Mouse (Mus musculus): ENCODE results near the gene Rasgef1c. TPM values are rescaled to one million over a fixed set of nuclear protein-coding genes. Genes with fewer than 3 reads are reported as not detected.

Gene Rasgef1c
- 1 to 10 TPM; 1.5 to 1.9 TPM for total RNA-seq (2021)
- long read RNA-seq, experiment 1, partial matches to known transcripts = 0 of 3 reads
- long read RNA-seq, experiment 1, other reads (novel, unspliced or antisense) = 0 of 3 reads
- long read RNA-seq, experiment 2, partial matches to known transcripts = 2 of 5 reads
- long read RNA-seq, experiment 2, other reads (novel, unspliced or antisense) = 1 of 5 reads

DNA sequence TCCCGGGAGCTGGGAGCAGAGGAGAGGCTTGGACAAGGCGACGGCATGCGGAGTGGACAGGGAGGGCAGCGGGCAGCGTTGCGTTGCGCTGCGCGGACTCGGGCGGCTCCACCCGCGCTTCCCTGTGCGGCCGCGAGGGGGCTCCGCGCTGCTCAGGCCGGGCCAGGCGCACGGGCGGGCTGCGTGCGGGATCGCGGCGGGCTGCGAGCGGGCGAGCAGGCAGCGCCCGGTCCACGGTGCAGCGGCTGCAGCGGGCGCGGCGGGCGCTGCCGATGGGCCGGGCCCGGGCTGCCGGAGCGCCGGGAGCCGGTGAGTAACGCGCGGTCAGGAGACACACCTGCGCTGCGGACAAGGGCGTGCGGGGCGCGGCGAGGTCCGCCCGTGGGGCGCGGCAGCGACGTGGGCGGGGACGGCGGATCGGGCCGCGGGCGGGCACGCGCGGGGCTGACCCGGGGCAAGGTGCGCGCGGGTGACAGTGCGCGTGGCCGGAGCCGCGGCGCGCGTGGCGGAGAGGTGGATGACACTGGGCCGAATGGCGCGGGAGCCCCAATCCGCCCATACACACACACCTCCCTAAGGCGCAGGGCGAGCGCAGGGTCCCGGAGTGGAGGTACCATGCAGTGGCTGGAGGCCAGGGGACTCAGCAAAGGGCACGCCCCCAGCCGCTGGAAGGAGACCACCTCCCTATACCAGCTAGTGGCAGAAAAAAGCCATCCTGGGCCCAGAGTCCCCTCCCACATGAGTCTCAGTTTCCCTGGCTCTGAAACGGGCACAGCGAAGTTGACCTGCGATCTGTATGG lies at the start of gene Rasgef1c:
Rasgef1c (plus strand) TSS at position 177 of the 800 bp plus-strand sequence.
- Histone ChIP-seq H3K27ac (no peak within 1 kb of the TSS), H3K4me3 (peak within 1 kb of the TSS; percentile 50)
- peak; percentile 77 for TF ChIP-seq CTCF (conservative IDR thresholded peaks at IDR 0.05)
- peak; percentile 34 to 77 for DNase-seq (ENCODE audit: low spot score in 2 of 2)

DNA sequence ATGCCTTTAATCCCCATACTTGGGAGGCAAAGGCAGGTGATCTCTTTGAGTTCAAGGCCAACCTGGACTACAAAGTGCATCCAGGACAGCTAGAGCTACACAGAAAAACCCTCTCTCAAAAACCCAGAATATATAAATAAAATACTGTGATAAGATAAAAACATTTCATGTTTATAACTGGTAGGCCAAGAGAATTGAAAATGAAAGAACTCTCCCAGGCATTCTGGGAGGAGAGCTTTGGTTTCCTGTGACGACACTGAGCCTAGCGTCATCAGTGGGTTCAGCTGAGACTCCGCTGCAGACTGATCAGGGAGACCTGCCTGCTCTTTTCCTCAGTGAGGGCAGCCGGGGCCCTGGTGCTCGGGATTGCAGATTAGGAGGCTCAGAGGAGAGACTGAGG lies 46.5 kb upstream of the Rasgef1c start:
- H3K27ac ChIP-seq = no peak overlapping the region
- TF ChIP-seq CTCF (conservative IDR thresholded peaks at IDR 0.05) = no peak
- DNase-seq (ENCODE audit: low spot score in 2 of 2) = no peak
- no peak overlapping the region for H3K4me3 ChIP-seq

DNA sequence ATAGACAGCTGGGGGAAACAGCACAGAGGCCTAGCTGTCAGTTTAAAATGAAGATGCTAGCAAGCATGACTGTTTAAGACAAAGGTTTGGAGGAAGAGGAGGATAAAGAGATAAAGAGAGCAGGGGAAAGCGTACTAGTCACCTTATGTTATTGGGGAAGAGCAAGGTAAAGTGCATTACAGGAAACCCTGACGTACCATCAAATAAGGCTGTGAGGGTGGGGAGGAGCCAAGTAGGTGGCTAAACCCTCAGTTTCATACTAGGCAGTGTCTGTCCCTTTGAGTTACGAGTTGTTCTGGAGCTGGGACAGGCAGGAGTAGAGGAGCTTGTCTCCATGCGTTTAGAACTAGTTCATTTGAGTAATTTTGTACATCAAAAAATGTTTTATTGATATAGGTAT lies 40.5 kb upstream of the Rasgef1c start:
- no peak for DNase-seq (ENCODE audit: low spot score in 2 of 2)
- TF ChIP-seq CTCF (conservative IDR thresholded peaks at IDR 0.05) = no peak
- H3K4me3 ChIP-seq = no peak overlapping the region

DNA sequence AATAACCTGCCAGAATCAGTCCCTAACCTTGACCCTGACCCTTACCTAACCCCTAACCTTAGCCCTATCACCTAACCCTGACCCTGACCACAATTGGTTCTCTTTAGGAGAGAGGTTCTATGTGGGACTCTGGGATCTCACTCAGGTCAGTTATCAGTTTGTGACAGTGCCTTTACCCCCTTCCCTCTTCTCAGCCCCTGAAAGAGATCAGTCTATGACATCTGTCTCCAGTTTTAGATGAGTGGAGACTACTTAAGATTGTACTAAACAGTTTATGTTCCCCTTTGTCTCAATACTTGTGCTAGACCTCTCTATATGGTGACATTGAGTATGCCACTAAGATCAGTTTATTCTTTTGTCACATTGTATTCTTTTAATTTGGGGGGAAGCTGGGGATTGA lies 37.7 kb upstream of the Rasgef1c start:
- H3K4me3 ChIP-seq = no peak overlapping the region
- DNase-seq (ENCODE audit: low spot score in 2 of 2) = no peak
- TF ChIP-seq CTCF (conservative IDR thresholded peaks at IDR 0.05) = no peak
- H3K27ac ChIP-seq = no peak overlapping the region

More for the DNA sequence above, 40.5 kb upstream of the Rasgef1c start:
- H3K27ac ChIP-seq = no peak overlapping the region

DNA sequence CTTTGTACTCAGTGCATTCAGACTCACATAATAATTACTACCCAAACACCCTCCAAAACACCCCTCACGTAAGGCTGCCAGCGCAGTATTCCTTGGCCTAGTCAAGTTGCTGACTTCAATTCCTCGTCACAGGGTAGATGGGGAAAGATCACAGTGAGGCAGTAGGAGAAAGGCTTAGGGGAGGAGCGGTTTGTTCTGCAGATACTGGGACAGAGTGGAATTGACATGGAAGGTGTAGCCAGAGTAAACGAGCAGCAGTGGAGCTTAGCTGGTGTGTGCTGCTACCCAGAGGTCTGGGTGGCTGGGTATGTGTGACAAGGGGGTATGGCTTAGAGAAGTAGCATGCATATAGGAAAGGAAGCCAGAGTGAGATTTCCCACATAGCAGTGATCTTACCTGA lies 34.3 kb upstream of the Rasgef1c start:
- TF ChIP-seq CTCF (conservative IDR thresholded peaks at IDR 0.05) = no peak
- no peak overlapping the region for H3K27ac ChIP-seq
- DNase-seq (ENCODE audit: low spot score in 2 of 2) = no peak
- no peak overlapping the region for H3K4me3 ChIP-seq

DNA sequence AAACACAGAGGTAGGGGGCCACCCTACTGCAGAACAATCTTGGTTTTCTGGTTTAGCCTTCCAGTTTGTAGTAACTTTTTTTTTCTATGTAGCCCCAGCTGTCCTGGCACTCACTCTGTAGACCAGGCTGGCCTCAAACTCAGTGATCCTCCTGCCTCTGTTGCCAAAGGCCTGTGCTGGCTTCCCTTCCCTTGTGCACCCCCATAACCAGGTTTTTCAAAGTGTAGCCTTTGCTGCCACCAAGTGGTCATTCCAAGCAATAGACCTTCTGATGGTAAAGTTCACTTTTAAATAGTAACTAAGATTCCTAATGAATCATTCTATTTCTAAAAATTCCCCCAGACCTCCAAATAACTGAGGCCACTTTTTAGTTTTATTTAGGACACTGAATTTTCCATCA lies 31.9 kb upstream of the Rasgef1c start:
- peak; percentile 86 for TF ChIP-seq CTCF (conservative IDR thresholded peaks at IDR 0.05)
- Histone ChIP-seq H3K27ac (no peak overlapping the region), H3K4me3 (no peak overlapping the region)
- DNase-seq (ENCODE audit: low spot score in 2 of 2) = peak; percentile 52 to 73

DNA sequence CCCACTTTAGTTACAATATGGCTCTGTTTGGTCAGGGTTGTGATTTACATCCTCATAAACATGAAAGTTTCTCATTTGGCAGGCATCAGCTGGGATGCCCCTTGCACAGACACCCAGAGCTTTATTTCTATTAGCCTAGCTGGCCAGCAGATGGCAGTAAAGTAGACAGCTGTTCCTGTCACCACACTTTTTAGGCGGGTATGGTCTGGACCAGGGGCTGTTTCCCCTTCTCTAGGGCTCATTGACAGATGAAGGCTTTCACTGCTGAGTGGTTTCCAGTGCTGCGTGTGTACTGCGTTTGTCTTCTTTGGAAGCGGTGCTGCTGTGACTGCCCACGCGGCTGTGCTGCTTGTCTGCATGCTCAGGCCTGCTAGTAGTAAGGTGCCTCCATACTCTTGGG lies 29.7 kb upstream of the Rasgef1c start:
- Histone ChIP-seq H3K27ac (no peak overlapping the region), H3K4me3 (no peak overlapping the region)
- peak in 1 of 2 experiments; percentile 49 for DNase-seq (ENCODE audit: low spot score in 2 of 2)
- peak; percentile 85 for TF ChIP-seq CTCF (conservative IDR thresholded peaks at IDR 0.05)

DNA sequence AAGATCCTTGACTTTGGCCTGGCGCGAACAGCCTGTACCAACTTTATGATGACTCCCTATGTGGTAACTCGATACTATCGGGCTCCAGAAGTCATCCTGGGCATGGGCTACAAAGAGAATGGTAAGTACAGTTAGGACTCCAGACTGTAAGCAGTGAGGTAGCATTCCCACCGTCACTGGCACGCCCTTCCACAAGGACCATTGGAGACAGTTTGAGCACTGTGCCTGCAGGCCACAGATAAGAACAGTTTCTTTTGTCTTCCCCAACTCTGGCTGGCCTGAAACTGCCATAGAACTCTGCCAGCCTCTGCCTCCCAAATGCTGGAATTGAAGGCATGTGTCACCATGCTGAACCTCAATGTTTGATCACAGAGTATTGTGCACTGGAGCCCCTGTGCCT lies 28.9 kb upstream of the Rasgef1c start:
- no peak overlapping the region for H3K27ac ChIP-seq
- DNase-seq (ENCODE audit: low spot score in 2 of 2) = no peak
- H3K4me3 ChIP-seq = no peak overlapping the region
- no peak for TF ChIP-seq CTCF (conservative IDR thresholded peaks at IDR 0.05)

DNA sequence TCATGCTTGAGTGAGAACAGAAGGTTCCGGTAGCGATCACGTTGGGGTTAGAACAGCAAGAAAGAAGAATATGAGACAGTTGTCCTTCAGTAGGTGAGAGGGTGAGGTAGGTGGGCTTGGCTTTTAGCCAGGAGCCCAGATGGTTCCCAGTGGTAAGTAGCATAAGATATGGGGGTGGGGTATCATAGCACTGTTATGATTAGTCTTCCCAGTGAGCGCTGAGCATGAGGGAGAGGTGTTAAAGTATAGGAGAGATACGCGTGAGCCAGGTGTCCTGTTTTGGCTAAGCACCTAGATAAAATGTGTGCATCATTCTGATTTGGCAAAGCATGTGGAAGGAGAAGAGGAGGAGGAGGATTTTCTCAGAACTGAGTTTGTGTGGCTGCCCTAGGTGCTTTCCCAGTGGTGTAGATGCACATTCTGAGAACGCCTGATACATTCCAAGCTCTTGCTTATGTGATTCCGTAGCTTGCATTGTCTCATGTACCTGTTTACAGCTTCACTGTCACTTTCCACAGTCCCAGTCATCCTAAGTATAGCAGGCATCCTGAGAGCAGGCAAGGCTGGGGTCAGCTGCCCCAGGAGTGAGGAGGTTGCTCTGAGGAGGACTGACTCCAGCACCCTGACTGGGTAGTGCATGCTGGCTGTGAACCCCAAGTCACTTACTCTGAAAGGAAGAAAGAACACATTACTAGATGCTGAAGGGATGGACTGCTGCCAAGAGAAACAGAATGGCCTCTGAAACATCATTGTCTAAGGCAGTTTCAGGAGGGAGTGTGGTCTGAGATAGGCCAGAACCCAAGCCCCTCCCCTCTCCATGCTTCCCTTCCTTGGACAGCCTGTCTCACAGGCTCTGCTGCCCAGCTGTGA lies 24.5 kb upstream of the Rasgef1c start:
- TF ChIP-seq CTCF (conservative IDR thresholded peaks at IDR 0.05) = no peak
- DNase-seq (ENCODE audit: low spot score in 2 of 2) = peak; percentile 32 to 42
- no peak overlapping the region for H3K4me3 ChIP-seq
- H3K27ac ChIP-seq = peak overlapping the region; percentile 58

DNA sequence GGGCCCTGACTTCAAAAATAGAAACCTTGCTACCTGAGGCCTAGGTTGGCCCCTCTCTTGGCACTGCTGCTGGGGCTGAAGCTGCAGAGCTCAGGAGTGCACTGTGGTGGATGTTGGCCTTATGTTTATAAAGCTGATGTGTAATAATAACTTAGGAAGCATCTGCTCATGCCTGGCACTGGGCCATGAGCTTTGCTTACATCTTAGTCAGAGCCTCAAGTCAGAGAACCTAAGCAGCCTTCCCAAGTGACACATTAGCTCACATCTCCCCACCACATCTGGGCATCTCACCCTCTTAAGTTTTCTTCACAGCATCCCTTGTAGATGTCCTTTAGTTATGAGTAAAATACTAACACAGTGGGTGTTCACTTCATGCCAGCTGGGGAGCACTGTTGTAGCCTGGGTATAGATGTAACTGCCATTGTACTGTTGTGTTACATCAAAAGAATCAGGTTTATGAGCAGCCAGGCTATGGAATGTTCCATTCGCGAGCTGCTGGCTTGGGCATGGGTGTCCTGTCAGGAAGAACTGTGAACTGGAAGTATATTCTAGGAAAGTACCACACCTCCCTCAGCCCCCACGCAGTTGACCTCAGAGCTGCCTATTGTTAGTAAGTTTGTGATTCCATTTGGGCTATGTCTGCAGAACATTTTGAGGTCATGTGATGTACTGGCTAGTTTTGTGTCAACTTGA lies 21.5 kb upstream of the Rasgef1c start:
- TF ChIP-seq CTCF (conservative IDR thresholded peaks at IDR 0.05) = no peak
- H3K27ac ChIP-seq = no peak overlapping the region
- no peak for DNase-seq (ENCODE audit: low spot score in 2 of 2)
- no peak overlapping the region for H3K4me3 ChIP-seq

DNA sequence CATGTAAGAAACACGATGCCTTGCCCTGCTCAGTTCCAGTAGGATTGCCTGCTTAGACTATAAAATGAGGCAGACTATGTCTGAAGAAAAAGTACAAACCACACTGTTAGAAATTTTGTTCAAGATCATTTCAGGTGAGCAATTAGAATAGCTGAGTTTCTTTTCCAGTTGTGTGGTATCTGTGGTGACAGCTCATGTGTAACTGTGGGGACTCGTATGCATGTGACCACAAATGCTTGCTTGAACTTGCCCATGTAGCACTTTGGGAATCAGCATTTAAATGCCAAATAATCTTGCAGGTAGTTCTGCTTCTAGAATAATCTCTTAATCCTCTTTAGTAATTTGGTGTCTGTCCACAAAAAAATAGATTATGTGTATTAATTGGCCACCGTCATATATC lies 18.2 kb upstream of the Rasgef1c start:
- H3K4me3 ChIP-seq = no peak overlapping the region
- DNase-seq (ENCODE audit: low spot score in 2 of 2) = no peak
- TF ChIP-seq CTCF (conservative IDR thresholded peaks at IDR 0.05) = no peak
- H3K27ac ChIP-seq = no peak overlapping the region

DNA sequence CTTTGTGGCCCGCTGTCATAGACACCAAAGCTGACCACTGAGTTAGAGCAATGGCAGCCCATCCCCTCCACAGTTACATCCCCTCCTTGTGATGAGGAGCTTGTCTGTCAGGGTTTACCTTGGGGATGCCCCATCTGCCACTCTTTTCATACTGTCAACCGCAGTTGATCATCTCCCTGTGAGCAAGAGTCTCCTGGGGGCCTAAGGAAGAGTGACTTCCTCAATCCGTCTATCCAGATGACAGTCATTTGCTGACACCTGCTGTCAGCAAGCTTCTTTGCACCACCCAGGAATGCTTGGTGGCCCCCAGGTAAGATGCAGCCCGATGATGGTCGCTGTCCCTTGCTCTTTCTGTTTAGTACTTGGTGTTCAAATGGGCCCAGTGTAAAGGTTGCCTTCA lies 13.2 kb upstream of the Rasgef1c start:
- Histone ChIP-seq H3K27ac (no peak overlapping the region), H3K4me3 (no peak overlapping the region)
- TF ChIP-seq CTCF (conservative IDR thresholded peaks at IDR 0.05) = no peak
- DNase-seq (ENCODE audit: low spot score in 2 of 2) = peak in 1 of 2 experiments; percentile 5

Data from layer of hippocampus, adult 2 months (tissue).